Mouse (Mus musculus) hindbrain, embryonic 11.5 days (tissue): ENCODE data around the gene Rab9. TPM values are rescaled to one million over a fixed set of nuclear protein-coding genes. Genes with fewer than 3 reads are reported as not detected.

ENCODE experiments used
- ATAC-seq: fragments of 200-750 bp; cut with Nextera tagmentation; 2 replicates; pipeline ENCODE4 v1.8.0; 2017; ENCODE audit warnings: mild to moderate bottlenecking, moderate TSS enrichment, moderate library complexity; ENCODE audit not compliant: low FRiP score
- DNase-seq: peaks from one replicate; pipeline ENCODE4 v3.0.0-alpha.2; 2015; ENCODE audit warnings: low spot score
- H3K27ac ChIP-seq: fragments of 300-500 bp; sonication (generic); 2 replicates; pipeline ENCODE4 v1.5.1; 2014; ENCODE audit warnings: mild to moderate bottlenecking, low read depth, low read length
- H3K27me3 ChIP-seq: fragments of 300-500 bp; sonication (generic); 2 replicates; pipeline ENCODE4 v1.6.1; 2014; ENCODE audit warnings: mild to moderate bottlenecking, low read length, moderate library complexity, mixed read lengths; ENCODE audit not compliant: control insufficient read depth, insufficient read depth
- H3K36me3 ChIP-seq: fragments of 300-500 bp; sonication (generic); 2 replicates; pipeline ENCODE4 v1.6.1; 2014; ENCODE audit warnings: mild to moderate bottlenecking, low read length, moderate library complexity, mixed read lengths; ENCODE audit not compliant: control insufficient read depth, insufficient read depth
- H3K4me1 ChIP-seq: fragments of 300-500 bp; sonication (generic); replicated peaks from 2 replicates; pipeline ENCODE4 v1.6.1; 2014; ENCODE audit warnings: low read length, mixed read lengths; ENCODE audit not compliant: control insufficient read depth, insufficient read depth
- H3K4me2 ChIP-seq: fragments of 300-500 bp; sonication (generic); replicated peaks from 2 replicates; pipeline ENCODE4 v1.6.1; 2014; ENCODE audit warnings: mild to moderate bottlenecking, low read depth, low read length
- H3K4me3 ChIP-seq: fragments of 300-500 bp; sonication (generic); 2 replicates; pipeline ENCODE4 v1.5.1; 2014; ENCODE audit warnings: low read depth, low read length
- H3K9ac ChIP-seq: fragments of 300-500 bp; sonication (generic); 2 replicates; pipeline ENCODE4 v1.6.1; 2014; ENCODE audit warnings: low read depth, low read length
- H3K9me3 ChIP-seq: fragments of 300-500 bp; sonication (generic); 2 replicates; pipeline ENCODE4 v1.6.1; 2016; ENCODE audit warnings: low read length; ENCODE audit not compliant: control insufficient read depth
- WGBS: fragments of 180-500 bp; shearing (Covaris S2); extraction: QIAGEN DNeasy Blood & Tissue Kit; methylation state at CpG from one replicate; pipeline ENCODE4 v1.1.7; 2014; 5-methylcytosine and 5-hydroxymethylcytosine counted together
- polyA plus RNA-seq: library from polyadenylated mRNA; unstranded; fragments of >200 nt; fragmentation: Nextera tagmentation; extraction: Ambion mirVana; gene quantifications from 2 replicates; pipeline ENCODE4 v1.2.1, GENCODE M21; 2014

Rab9 gene
- polyA plus RNA-seq, 1 experiment from 2014 or later = 56.8 TPM

DNA sequence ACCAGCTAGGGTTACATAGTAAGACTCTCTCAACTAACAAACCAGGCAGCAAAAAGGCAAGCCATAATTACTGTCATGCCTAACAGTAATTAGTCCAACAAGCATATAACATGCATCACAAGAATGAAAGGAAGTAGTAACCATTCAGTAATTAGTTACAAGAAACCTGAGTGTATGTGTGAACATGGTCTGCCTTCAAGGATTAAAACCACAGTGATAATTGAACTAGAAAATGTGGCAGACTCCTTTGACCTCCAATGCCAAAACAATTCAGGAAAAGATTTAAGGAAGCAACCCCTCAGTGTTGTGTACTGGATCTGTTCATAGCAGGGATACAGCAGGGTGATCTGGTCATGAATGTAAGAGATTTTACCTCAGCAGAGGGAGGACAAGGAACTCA, 31.4 kb upstream of the Rab9 start:
- no peak overlapping the region for H3K4me3 ChIP-seq
- H3K4me1 ChIP-seq = no peaks in the 10 kb centered on the region
- H3K27me3 ChIP-seq = 0 out of 2 replicates have a peak, but pooled peaks cover 2% of the 10 kb centered on the region
- H3K27ac ChIP-seq = no peak overlapping the region
- H3K9me3 ChIP-seq = no peaks in the 10 kb centered on the region
- DNase-seq = no peak
- no peak for ATAC-seq
- H3K4me2 ChIP-seq = no peak overlapping the region
- H3K36me3 ChIP-seq = no peaks in the 10 kb centered on the region
- no peak overlapping the region for H3K9ac ChIP-seq

DNA sequence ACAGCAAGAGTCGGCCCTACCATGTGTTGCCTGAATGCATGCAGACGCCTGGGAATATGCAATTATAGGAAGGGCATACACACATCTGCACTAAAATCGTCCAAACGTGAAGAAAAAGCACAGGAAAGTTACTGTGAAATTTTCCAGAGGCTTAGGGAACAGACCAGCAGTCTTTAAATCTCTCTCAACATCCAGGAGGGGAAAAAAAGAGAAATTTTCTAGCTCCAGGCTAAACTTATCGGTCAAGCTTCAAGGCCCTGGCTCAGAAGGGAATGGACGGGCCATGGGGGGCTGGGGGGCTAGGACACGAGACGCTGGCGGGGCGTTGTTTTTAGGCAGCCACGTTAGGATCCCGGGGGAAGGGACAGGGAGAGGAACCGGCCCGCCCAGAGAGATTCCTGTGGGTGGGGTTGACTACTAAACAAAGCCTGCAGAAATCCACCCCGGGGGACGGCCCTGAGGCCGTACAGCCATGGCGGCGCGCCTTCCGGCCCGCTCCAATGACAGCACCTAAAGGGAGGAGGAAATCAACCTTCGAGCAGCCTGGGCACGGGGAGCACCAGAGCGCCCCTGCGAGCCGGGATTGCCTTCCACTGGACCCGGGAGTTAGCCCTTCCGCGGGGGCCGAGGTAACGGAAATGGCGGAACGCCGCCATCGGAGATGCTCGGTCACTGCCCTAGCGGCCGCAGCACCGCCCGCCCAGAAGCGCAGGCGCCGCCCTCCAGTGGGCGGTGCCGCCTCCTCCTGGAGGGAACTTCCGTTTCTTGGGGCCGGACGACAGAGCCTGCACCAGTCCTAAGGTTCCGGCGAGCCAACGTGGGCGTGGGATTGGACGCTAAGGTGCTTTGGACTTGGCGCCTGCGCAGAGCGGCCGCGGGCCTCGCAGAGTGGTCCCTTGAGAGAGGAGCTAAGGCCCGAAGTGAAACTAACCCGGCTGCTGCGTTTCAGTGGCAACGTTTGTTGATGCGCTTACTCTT, 30.4 kb upstream of the Rab9 start:
- H3K36me3 ChIP-seq = no peaks in the 10 kb centered on the region
- H3K4me2 ChIP-seq = peak overlapping the region; percentile 31
- no peaks in the 10 kb centered on the region for H3K9me3 ChIP-seq
- H3K9ac ChIP-seq = peak overlapping the region; percentile 74
- ATAC-seq (peak; percentile 99), DNase-seq (peak; percentile 92)
- peak overlapping the region; percentile 40 for H3K4me3 ChIP-seq
- peak overlapping the region; percentile 96 for H3K27ac ChIP-seq
- 16% methylated on average over 54 of the region's 65 CpGs for WGBS
- 0 out of 2 replicates have a peak, but pooled peaks cover 2% of the 10 kb centered on the region for H3K27me3 ChIP-seq
- H3K4me1 ChIP-seq = no peaks in the 10 kb centered on the region

DNA sequence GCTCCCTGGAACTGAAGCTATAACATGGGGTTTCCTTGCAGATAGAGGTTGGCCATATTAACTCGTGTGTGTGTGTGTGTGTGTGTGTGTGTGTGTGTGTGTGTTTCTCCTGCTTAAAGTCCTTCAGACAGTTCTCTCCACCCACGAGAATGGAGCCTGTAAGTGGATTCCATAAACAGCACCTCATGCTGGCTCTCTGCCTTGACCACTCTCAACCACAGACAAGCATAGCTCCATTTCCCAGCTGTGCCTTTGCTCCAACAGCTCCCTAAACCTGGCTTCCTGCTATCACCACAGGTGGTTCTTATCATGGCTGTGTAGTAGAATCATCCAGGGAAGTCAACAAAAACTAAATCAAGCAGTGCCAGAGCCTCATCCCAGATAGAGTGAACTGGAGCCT, 24.8 kb upstream of the Rab9 start:
- Histone ChIP-seq H3K4me3 (no peak overlapping the region), H3K9ac (no peak overlapping the region), H3K36me3 (no peaks in the 10 kb centered on the region), H3K4me2 (no peak overlapping the region), H3K4me1 (no peaks in the 10 kb centered on the region), H3K9me3 (no peaks in the 10 kb centered on the region), H3K27ac (no peak overlapping the region), H3K27me3 (0 out of 2 replicates have a peak, but pooled peaks cover 2% of the 10 kb centered on the region)
- no peak for DNase-seq
- no peak for ATAC-seq
- 78% methylated on average over 2 of the region's 2 CpGs for WGBS

- ATAC-seq (no peak), DNase-seq (no peak)
- Histone ChIP-seq H3K4me3 (no peak overlapping the region), H3K9ac (no peak overlapping the region), H3K4me2 (no peak overlapping the region), H3K9me3 (no peaks in the 10 kb centered on the region), H3K36me3 (no peaks in the 10 kb centered on the region), H3K27ac (no peak overlapping the region), H3K4me1 (no peaks in the 10 kb centered on the region), H3K27me3 (no peaks in the 10 kb centered on the region)
- WGBS = 76% methylated on average over 1 of the region's 1 CpGs
Measured at GRCm38 (mm10) chrX:166499496-166500190, 20.0 kb upstream of the Rab9 start.

- Histone ChIP-seq H3K4me3 (no peak overlapping the region), H3K27ac (no peak overlapping the region), H3K4me1 (no peaks in the 10 kb centered on the region), H3K27me3 (no peaks in the 10 kb centered on the region; the same call in 1 of the 2 replicates), H3K9ac (no peak overlapping the region), H3K4me2 (no peak overlapping the region), H3K36me3 (no peaks in the 10 kb centered on the region), H3K9me3 (no peaks in the 10 kb centered on the region)
- ATAC-seq = no peak
- WGBS = 52% methylated on average over 4 of the region's 4 CpGs
- DNase-seq = no peak
Measured at GRCm38 (mm10) chrX:166497771-166498170, 18.1 kb upstream of the Rab9 start.

- Histone ChIP-seq H3K9me3 (no peaks in the 10 kb centered on the region), H3K36me3 (no peaks in the 10 kb centered on the region), H3K27me3 (no peaks in the 10 kb centered on the region; the same call in 1 of the 2 replicates), H3K27ac (no peak overlapping the region), H3K9ac (no peak overlapping the region), H3K4me3 (no peak overlapping the region), H3K4me1 (no peaks in the 10 kb centered on the region), H3K4me2 (no peak overlapping the region)
- WGBS = 92% methylated on average over 2 of the region's 2 CpGs
- no peak for ATAC-seq
- DNase-seq = no peak
Measured at GRCm38 (mm10) chrX:166495052-166495451, 15.4 kb upstream of the Rab9 start.

DNA sequence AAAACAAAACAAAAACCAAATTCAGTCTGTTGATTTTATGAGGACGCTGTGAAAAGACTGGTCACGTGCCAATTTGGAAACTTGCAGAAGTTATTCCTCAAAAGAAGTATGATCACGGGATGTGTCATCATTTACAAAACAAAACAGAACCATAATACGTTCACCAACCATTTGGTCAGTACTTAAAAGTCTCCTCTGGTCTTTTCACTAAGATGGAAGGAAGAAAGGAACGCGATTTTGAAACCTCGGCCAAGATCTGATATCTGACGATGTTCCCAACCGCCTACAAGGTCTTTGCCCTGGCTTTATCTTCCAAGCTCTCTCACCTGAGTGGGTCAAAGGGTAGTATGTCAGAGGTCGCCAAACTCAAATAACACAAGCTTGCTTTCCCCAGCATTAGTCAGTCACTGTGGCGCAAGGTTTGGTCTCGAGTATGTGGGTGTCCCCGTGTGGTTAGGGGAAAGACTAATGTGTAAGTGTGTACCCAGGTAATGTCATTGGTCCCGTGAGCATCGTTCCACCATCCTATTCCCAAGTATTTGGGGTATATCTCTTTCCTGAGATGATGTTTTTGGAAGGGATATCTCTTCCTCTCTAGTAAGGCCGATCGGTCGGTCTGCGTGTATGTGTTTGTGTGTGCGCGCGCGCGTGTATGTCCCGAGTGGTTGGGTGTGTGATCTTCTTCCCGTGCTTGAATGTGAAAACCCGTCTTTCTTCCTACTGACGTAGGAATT, 869 bp downstream of the Rab9 start:
- ATAC-seq = peak; percentile 17
- peak overlapping the region; percentile 60 for H3K4me2 ChIP-seq

DNA sequence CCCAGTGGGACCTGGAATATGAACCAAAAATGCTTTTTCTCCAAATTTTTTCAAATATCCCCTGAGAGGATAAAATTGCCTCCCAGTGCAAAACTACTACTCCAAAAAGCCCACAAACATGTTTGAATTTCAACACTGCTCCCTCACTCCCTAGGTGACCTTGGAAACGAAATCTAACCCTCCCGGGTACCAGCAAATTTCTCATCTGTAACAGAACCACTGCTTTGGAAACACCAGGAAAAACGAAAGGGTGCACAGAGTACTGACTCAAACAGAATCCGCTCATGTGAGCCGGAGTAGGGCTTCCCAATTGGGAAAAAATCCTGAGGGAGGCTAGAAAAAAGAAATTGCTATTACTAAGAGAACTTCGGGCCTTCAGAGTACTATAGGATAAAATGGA, 2.3 kb downstream of the Rab9 start:
- H3K36me3 ChIP-seq = no peaks in the 10 kb centered on the region
- H3K9ac ChIP-seq = no peak overlapping the region
- DNase-seq = no peak
- no peak overlapping the region for H3K4me2 ChIP-seq
- no peaks in the 10 kb centered on the region for H3K9me3 ChIP-seq
- no peaks in the 10 kb centered on the region for H3K27me3 ChIP-seq
- H3K27ac ChIP-seq = no peak overlapping the region
- no peak overlapping the region for H3K4me3 ChIP-seq
- no peaks in the 10 kb centered on the region for H3K4me1 ChIP-seq
- 74% methylated on average over 6 of the region's 6 CpGs for WGBS
- no peak for ATAC-seq

More for the DNA sequence above, 869 bp downstream of the Rab9 start:
- peak overlapping the region; percentile 61 for H3K4me3 ChIP-seq
- H3K9me3 ChIP-seq = no peaks in the 10 kb centered on the region
- H3K27me3 ChIP-seq = no peaks in the 10 kb centered on the region; the same call in 1 of the 2 replicates
- H3K27ac ChIP-seq = no peak overlapping the region
- WGBS = 20% methylated on average over 28 of the region's 28 CpGs
- no peaks in the 10 kb centered on the region for H3K36me3 ChIP-seq
- peak overlapping the region; percentile 69 for H3K9ac ChIP-seq
- peak; percentile 21 for DNase-seq
- H3K4me1 ChIP-seq = no peaks in the 10 kb centered on the region
